Mouse (Mus musculus) heart, postnatal 0 days (tissue): ENCODE measurements around the gene Armc6. TPM values are rescaled to one million over a fixed set of nuclear protein-coding genes. Genes with fewer than 3 reads are reported as not detected.

Experiments
- ATAC-seq: fragments of 200-750 bp; cut with Nextera tagmentation; 2 replicates; pipeline ENCODE4 v1.8.0; 2017; ENCODE audit warnings: low read depth, moderate number of reproducible peaks, moderate library complexity; ENCODE audit not compliant: insufficient read depth
- DNase-seq: peaks from one replicate; pipeline ENCODE4 v3.0.0-alpha.2; 2016; ENCODE audit warnings: low spot score
- H3K27ac ChIP-seq: fragments of 300-500 bp; sonication (generic); 2 replicates; pipeline ENCODE4 v1.5.1; 2014; ENCODE audit warnings: low read depth, mild to moderate bottlenecking
- H3K27me3 ChIP-seq: fragments of 300-500 bp; sonication (generic); 2 replicates; pipeline ENCODE4 v1.6.1; 2014; ENCODE audit warnings: low read length, mixed read lengths; ENCODE audit not compliant: control insufficient read depth, insufficient read depth
- H3K36me3 ChIP-seq: fragments of 300-500 bp; sonication (generic); replicated peaks from 2 replicates; pipeline ENCODE4 v1.6.1; 2014; ENCODE audit warnings: low read length, mixed read lengths; ENCODE audit not compliant: control insufficient read depth, insufficient read depth
- H3K4me1 ChIP-seq: fragments of 300-500 bp; sonication (generic); 2 replicates; pipeline ENCODE4 v1.6.1; 2014; ENCODE audit warnings: antibody characterized with exemption; ENCODE audit not compliant: control insufficient read depth, insufficient read depth
- H3K4me2 ChIP-seq: fragments of 300-500 bp; sonication (generic); 2 replicates; pipeline ENCODE4 v1.6.1; 2014; ENCODE audit warnings: low read depth, mild to moderate bottlenecking, low read length, moderate library complexity
- H3K4me3 ChIP-seq: fragments of 300-500 bp; sonication (generic); 2 replicates; pipeline ENCODE4 v1.5.1; 2014; ENCODE audit warnings: low read depth, low read length
- H3K9ac ChIP-seq: fragments of 300-500 bp; sonication (generic); replicated peaks from 2 replicates; pipeline ENCODE4 v1.6.1; 2014; ENCODE audit warnings: low read depth, low read length, mixed read lengths
- H3K9me3 ChIP-seq: fragments of 300-500 bp; sonication (generic); replicated peaks from 2 replicates; pipeline ENCODE4 v1.6.1; 2016; ENCODE audit warnings: low read length; ENCODE audit not compliant: control insufficient read depth
- CTCF ChIP-seq: IDR thresholded peaks from 2 replicates; pipeline ENCODE4 v1.5.1; 2016; ENCODE audit warnings: antibody characterized with exemption, control low read depth, low read depth
- EP300 ChIP-seq: IDR thresholded peaks from 2 replicates; pipeline ENCODE4 v1.6.1; 2016; ENCODE audit warnings: antibody characterized with exemption, low read depth
- WGBS: fragments of 180-500 bp; shearing (Covaris S2); extraction: QIAGEN DNeasy Blood & Tissue Kit; methylation state at CpG from one replicate; pipeline ENCODE4 v1.1.7; 2014; 5-methylcytosine and 5-hydroxymethylcytosine counted together
- polyA plus RNA-seq: library from polyadenylated mRNA; unstranded; fragments of >200 nt; fragmentation: Nextera tagmentation; extraction: Ambion mirVana; gene quantifications from 2 replicates; pipeline ENCODE4 v1.2.1, GENCODE M21; 2015
- total RNA-seq: library from RNA; depleted of rRNA; stranded (reverse); fragments of >200 nt; gene quantifications from 2 replicates; pipeline ENCODE4 v1.2.3, GENCODE M21; 2014; ENCODE audit warnings: low replicate concordance

The Armc6 gene
- total and polyA plus RNA-seq, 2 experiments from 2014 or later = 11.9 to 20.1 TPM

- ATAC-seq = no peak
- TF ChIP-seq EP300 (no peak), CTCF (no peak)
- 65% methylated on average over 5 of the region's 5 CpGs for WGBS
- Histone ChIP-seq H3K4me1 (peaks cover 7% of the 10 kb centered on the region; the same call in 1 of the 2 replicates), H3K4me2 (no peak overlapping the region), H3K27me3 (no peaks in the 10 kb centered on the region), H3K4me3 (no peak overlapping the region), H3K9ac (no peak overlapping the region), H3K27ac (peak overlapping the region; percentile 15; the same call in 1 of the 2 replicates), H3K36me3 (peaks cover 21% of the 10 kb centered on the region), H3K9me3 (no peaks in the 10 kb centered on the region)
- no peak for DNase-seq
Measured at GRCm38 (mm10) chr8:70268311-70268710, 34.0 kb upstream of the Armc6 start.

GRCm38 (mm10) chr8:70267674-70268073, 33.4 kb upstream of the Armc6 start:
- Histone ChIP-seq H3K4me1 (peaks cover 6% of the 10 kb centered on the region; the same call in 1 of the 2 replicates), H3K27me3 (no peaks in the 10 kb centered on the region), H3K9me3 (no peaks in the 10 kb centered on the region), H3K9ac (no peak overlapping the region), H3K4me3 (no peak overlapping the region), H3K36me3 (peaks cover 27% of the 10 kb centered on the region), H3K27ac (no peak overlapping the region), H3K4me2 (no peak overlapping the region)
- TF ChIP-seq CTCF (no peak), EP300 (no peak)
- no peak for DNase-seq
- 76% methylated on average over 3 of the region's 3 CpGs for WGBS
- ATAC-seq = no peak

- H3K27ac ChIP-seq = peak overlapping the region; percentile 79
- WGBS = 28% methylated on average over 2 of the region's 2 CpGs
- H3K4me3 ChIP-seq = no peak overlapping the region
- peaks cover 13% of the 10 kb centered on the region for H3K4me1 ChIP-seq
- peak; percentile 74 for ATAC-seq
- no peak overlapping the region for H3K4me2 ChIP-seq
- TF ChIP-seq EP300 (no peak), CTCF (no peak)
- H3K9me3 ChIP-seq = no peaks in the 10 kb centered on the region
- H3K9ac ChIP-seq = no peak overlapping the region
- no peak for DNase-seq
- no peaks in the 10 kb centered on the region for H3K27me3 ChIP-seq
- H3K36me3 ChIP-seq = peaks cover 88% of the 10 kb centered on the region
Measured at GRCm38 (mm10) chr8:70259043-70259442, 24.8 kb upstream of the Armc6 start.

DNA sequence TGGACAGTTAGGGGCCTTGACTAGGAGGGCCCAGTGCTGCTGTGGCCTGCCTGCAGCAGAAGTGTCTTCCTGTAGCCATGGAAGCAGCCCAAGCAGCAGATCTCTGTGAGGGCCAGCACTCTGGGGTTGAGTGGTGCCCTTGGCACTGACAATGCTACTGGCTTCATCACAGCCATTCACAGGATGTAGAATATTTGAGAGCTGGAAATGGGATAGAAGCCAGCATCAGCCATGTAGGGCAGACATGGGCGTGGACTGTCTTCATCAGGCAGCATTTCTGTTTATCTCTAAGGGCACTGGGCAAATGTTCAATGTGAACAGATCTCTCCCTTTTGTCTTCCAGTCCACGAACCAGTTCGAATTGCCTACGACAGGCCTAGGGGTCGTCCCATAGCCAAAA, 24.3 kb upstream of the Armc6 start:
- Histone ChIP-seq H3K9ac (no peak overlapping the region), H3K4me3 (no peak overlapping the region), H3K9me3 (no peaks in the 10 kb centered on the region), H3K4me1 (peaks cover 13% of the 10 kb centered on the region), H3K4me2 (no peak overlapping the region), H3K27me3 (no peaks in the 10 kb centered on the region), H3K36me3 (peaks cover 89% of the 10 kb centered on the region), H3K27ac (peak overlapping the region; percentile 79)
- 43% methylated on average over 5 of the region's 5 CpGs for WGBS
- peak; percentile 87 for ATAC-seq
- no peak for TF ChIP-seq CTCF
- no peak for TF ChIP-seq EP300
- peak; percentile 87 for DNase-seq

DNA sequence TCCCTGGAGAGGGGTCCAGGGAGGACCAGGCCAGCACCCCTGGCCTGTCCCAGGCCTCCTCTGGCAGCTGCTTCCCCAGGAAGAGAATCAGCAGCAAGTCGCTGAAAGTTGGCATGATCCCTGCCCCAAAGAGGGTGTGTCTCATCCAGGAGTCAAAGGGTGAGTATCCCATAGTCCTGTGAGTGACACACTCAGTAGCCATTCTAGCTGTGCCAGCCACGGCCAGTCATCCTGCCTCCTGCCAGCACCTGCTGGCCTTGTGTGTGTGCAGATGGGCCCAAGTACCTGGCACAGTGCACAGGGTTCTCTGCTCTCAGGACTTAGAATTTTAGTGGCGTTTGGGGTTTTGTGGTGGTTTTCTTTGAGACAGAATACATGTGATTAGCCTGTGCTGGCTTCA, 23.2 kb upstream of the Armc6 start:
- DNase-seq = no peak
- Histone ChIP-seq H3K4me1 (peaks cover 13% of the 10 kb centered on the region), H3K36me3 (peaks cover 91% of the 10 kb centered on the region), H3K27me3 (no peaks in the 10 kb centered on the region), H3K9ac (no peak overlapping the region), H3K4me2 (no peak overlapping the region), H3K27ac (no peak overlapping the region; the same call in 1 of the 2 replicates), H3K9me3 (no peaks in the 10 kb centered on the region), H3K4me3 (no peak overlapping the region)
- ATAC-seq = no peak
- WGBS = 78% methylated on average over 3 of the region's 3 CpGs
- TF ChIP-seq EP300 = no peak
- no peak for TF ChIP-seq CTCF

DNA sequence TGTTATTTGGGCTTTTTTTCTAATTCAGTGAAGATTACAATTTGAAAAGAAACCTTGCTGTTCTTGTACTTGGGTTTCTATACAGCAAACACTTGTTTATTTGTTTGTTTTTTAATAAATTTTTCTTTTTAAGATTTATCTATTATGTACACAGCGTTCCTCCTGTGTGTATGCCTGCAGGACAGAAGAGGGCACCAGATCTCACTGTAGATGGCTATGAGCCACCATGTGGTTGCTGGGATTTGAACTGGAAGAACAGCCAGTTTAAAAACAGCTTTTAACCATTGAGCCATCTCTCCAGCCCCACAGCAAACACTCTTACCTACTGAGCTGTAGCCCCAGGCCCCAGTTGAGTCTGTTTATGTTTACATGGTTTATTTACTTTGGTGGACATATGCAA, 20.4 kb upstream of the Armc6 start:
- no peak overlapping the region for H3K4me3 ChIP-seq
- no peaks in the 10 kb centered on the region for H3K9me3 ChIP-seq
- no peak overlapping the region for H3K9ac ChIP-seq
- no peak for TF ChIP-seq EP300
- TF ChIP-seq CTCF = peak; percentile 37
- no peaks in the 10 kb centered on the region for H3K27me3 ChIP-seq
- H3K36me3 ChIP-seq = peaks cover 91% of the 10 kb centered on the region
- peaks cover 13% of the 10 kb centered on the region for H3K4me1 ChIP-seq
- no peak overlapping the region for H3K4me2 ChIP-seq
- ATAC-seq (no peak), DNase-seq (no peak)
- H3K27ac ChIP-seq = no peak overlapping the region
- WGBS = 57% methylated on average over 1 of the region's 1 CpGs
